In genomic region chr1:21940831-21941230, GRCm38 (mm10) we compare ENCODE assay signal across 17 mouse cellular contexts.
"Had no signal": no experiment of that assay in that cellular context is flagged by ENCODE, and none has a peak within 500 bp of the region (broad histone marks: within the 10 kb centered on the region; RNA-seq: fewer than 3 reads in every experiment).

No protein-coding gene starts in this region.

- H3K36me3 ChIP-seq: kidney, embryonic 15.5 days; limb, embryonic 15.5 days; liver, embryonic 12.5 days; midbrain, embryonic 10.5 days; neural tube, embryonic 13.5 days had no signal

- ATAC-seq: liver, embryonic 12.5 days; midbrain, embryonic 16.5 days had no signal

- H3K4me2 ChIP-seq: kidney, embryonic 15.5 days; limb, embryonic 15.5 days; liver, embryonic 12.5 days; lung, embryonic 14.5 days; neural tube, embryonic 13.5 days had no signal

- H3K4me3 ChIP-seq: kidney, embryonic 15.5 days; limb, embryonic 15.5 days; liver, embryonic 12.5 days; midbrain, embryonic 10.5 days; neural tube, embryonic 13.5 days had no signal

- H3K9me3 ChIP-seq: kidney, embryonic 15.5 days; limb, embryonic 15.5 days; liver, embryonic 12.5 days; midbrain, embryonic 10.5 days; neural tube, embryonic 13.5 days had no signal

- H3K27ac ChIP-seq: kidney, embryonic 15.5 days; limb, embryonic 15.5 days; liver, embryonic 12.5 days; midbrain, embryonic 10.5 days; neural tube, embryonic 13.5 days had no signal

- H3K9ac ChIP-seq: kidney, embryonic 15.5 days; limb, embryonic 15.5 days; liver, embryonic 12.5 days; lung, embryonic 14.5 days; neural tube, embryonic 13.5 days had no signal

- H3K27me3 ChIP-seq: kidney, embryonic 15.5 days; limb, embryonic 15.5 days; liver, embryonic 12.5 days; neural tube, embryonic 13.5 days had no signal

- DNase-seq: kidney, adult 2 months; kidney, postnatal 14 days; layer of hippocampus, postnatal 36 days; lung, embryonic 14.5 days; lung, postnatal 10 days; lung, postnatal 4 days; right cerebral cortex, adult 18-20 months; right cerebral cortex, postnatal 4 days; spleen, adult 18-20 months; thymus, adult 18-20 months; thymus, postnatal 14 days had no signal

- H3K4me1 ChIP-seq: kidney, embryonic 15.5 days; limb, embryonic 15.5 days; liver, embryonic 12.5 days; midbrain, embryonic 10.5 days; neural tube, embryonic 13.5 days had no signal
